Mouse (Mus musculus) olfactory bulb, adult 2 months (tissue): ENCODE data around the gene B3gnt8.

Source experiments
- CTCF ChIP-seq: fragments of 200-500 bp; IDR thresholded peaks from 2 replicates; pipeline ENCODE4 v1.5.1; 2012; ENCODE audit warnings: low read depth, mild to moderate bottlenecking, low read length, moderate library complexity; ENCODE audit not compliant: insufficient read depth
- POLR2A ChIP-seq: fragments of 200-500 bp; IDR thresholded peaks from 2 replicates; pipeline ENCODE4 v1.6.1; 2012; ENCODE audit warnings: mild to moderate bottlenecking, low read depth, low read length, moderate library complexity; ENCODE audit not compliant: insufficient read depth

DNA sequence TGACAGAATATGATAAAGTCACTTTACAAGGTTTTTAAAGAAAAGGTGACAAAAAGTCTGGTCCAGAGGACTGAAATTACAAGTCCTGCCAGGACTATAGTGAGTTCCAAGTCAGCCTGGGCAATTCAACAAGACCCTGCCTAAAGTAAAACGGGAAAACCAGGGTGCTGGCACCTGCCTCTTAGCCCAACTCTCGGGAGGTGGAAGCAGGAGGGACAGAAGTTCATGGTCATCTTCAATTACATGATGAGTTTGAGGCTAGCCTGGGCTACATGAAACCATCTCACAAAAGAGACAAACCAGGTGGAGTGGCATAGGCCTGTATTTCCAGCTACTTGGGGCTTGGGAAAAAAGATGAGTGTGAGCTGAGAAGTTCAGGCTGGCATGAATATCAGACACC is 45.2 kb downstream of the B3gnt8 start:
- TF ChIP-seq POLR2A (no peak), CTCF (no peak)
